Mouse (Mus musculus): ENCODE data around the gene Eps15. TPM values are rescaled to one million over a fixed set of nuclear protein-coding genes. Genes with fewer than 3 reads are reported as not detected.

Eps15 gene
- total RNA-seq, 4 experiments from 2014 or later: 40.2 to 48.6 (median 44.1) TPM

DNA sequence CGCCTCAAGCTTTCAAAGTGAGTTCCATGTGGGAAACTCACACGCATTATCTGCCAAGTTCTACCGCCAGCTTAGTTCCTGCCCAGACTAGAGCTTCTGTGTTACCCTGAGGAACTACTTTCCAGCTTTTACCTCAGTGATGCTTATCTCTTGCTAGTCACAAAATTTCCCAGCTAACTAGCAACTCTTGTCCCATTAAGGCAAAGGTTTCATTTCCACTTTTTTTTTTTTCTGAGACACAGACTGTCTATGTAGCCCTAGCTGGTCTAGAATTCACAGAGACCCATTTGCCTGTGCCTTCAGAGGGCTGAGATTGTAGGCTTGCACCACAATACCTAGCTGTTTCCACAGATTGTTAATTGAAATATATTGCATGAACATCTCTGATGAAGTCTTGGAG is 12.6 kb upstream of the Eps15 start:
- no peak for DNase-seq (ENCODE audit: low spot score)

GRCm38 (mm10) chr4:109268903-109269302 is 11.2 kb upstream of the Eps15 start:
- DNase-seq (ENCODE audit: low spot score): no peak

GRCm38 (mm10) chr4:109271803-109272202 is 8.3 kb upstream of the Eps15 start:
- no peak for DNase-seq (ENCODE audit: low spot score)

GRCm38 (mm10) chr4:109273586-109274240 is 6.4 kb upstream of the Eps15 start:
- no peak for DNase-seq (ENCODE audit: low spot score)

GRCm38 (mm10) chr4:109280459-109281160 is 542 bp downstream of the Eps15 start:
- peak; percentile 28 for DNase-seq (ENCODE audit: low spot score)

GRCm38 (mm10) chr4:109281161-109281560 is 1.1 kb downstream of the Eps15 start:
- no peak for DNase-seq (ENCODE audit: low spot score)

DNA sequence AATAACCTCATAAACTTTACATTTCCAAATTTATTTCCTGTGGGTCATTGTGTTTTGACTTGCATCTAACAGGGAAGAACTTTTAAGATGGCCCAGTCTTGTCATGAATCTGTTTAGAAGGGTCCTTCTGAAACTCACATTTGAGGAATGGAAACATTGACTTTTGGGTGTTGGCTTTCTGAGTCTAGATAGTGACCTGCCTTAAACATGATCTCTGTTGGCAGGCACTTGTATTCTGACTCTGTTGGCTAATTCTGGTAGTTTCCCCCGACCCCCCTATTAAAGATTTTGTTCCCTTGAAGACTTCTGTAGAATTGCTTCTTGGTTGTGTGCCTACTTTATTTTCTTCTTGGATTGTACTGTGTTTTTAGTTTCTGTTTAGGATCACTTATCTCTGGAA is 1.9 kb downstream of the Eps15 start:
- no peak for DNase-seq (ENCODE audit: low spot score)

DNA sequence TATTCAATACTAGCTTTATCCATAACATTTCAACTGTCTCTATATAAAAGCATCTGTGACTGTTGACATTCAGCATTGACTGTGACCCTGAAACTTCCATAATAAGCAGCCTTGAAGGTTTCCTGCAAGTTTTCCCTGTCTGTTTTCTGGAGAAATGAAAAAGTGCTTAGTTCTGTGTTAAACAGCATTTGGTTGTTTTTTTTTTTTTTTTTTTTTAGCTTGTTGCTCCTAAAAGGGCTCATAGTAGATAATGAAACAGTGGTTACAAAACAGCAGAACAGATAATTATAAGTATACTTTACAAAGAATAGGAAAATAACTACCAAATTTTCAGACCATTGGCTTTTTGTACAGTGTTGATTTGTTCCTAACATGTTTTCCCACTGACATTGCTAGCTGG is 14.6 kb downstream of the Eps15 start:
- DNase-seq (ENCODE audit: low spot score): no peak

DNA sequence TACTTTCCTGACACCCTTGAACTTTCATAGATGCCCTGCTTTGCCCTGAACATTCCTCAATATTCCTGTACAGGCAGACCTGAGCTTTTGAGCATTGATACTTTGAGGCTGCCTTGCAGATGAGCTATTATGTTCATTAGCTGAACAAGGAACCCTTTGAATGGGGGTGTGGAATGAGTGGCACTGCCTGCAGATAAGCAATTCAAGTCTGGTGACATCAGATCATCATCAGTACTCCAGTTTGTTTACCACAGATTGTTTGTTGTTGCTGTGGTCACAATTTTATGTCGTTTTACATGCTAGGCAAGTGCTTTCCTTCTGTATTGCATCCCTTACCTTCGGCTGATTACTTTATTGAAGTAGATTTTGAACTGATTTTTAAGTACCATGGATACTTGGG is 16.4 kb downstream of the Eps15 start:
- DNase-seq (ENCODE audit: low spot score): no peak

DNA sequence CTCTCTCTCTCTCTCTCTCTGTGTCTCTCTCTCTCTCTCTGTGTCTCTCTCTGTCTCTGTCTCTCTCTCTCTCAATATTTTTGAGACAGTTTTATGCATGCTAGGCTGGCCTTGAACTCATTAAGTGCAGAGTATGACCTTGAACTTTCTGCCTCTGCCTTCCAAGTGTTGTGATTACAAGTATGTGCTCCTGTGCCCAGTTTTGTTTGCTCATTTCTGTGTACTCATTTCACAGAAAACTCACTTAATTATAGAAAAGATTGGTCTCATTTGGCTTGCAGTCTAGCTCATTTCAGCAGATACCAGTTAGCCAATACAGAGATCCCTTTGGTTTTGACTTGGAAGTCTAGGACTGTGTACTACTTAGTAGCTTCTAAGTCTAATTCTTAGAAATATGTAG is 19.1 kb downstream of the Eps15 start:
- no peak for DNase-seq (ENCODE audit: low spot score)

GRCm38 (mm10) chr4:109316941-109317894 is 37.1 kb downstream of the Eps15 start:
- no peak for DNase-seq (ENCODE audit: low spot score)

GRCm38 (mm10) chr4:109336796-109337195 is 56.7 kb downstream of the Eps15 start:
- DNase-seq (ENCODE audit: low spot score): peak; percentile 42

DNA sequence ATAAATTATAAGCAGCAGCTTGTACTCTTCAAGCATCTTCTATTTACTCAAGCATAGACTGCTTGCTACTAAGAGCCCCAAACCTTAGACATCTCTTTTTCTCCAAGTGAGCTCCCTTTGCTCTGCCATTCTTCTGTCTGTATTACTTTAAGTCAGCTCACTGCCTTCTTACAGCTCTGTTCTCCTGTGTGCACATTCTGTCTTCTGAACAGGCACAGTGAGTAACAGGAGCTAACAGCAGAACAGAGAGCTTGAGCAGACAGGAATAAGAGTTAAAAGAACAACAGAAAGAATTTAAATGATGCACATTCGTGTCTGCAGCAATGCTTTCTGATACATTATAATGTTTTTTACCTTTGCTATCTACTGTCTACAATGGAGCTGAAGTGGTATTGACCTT is 61.2 kb downstream of the Eps15 start:
- no peak for DNase-seq (ENCODE audit: low spot score)

- DNase-seq (ENCODE audit: low spot score): no peak
Measured at GRCm38 (mm10) chr4:109342783-109343485, 62.9 kb downstream of the Eps15 start.

DNA sequence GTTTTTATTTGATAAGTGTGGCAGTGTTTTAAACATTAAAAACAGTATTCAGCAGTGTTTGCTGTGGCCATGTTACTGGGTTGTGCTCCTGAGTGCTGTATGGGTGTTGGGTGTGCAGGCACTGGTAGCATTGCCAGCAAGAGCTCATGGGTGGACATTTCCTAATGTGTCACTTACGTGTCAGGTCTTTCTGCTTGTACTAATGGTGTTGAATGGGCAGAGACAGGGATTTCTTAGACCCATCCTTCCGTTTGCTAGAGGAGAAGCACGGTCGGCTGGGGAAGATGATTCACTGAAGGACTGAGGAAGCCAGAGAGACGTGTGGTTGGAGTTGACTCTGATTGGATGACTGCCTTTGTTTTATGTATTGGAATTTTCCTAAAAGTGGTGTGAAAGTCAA is 63.8 kb downstream of the Eps15 start:
- DNase-seq (ENCODE audit: low spot score): no peak

- DNase-seq (ENCODE audit: low spot score): no peak
Measured at GRCm38 (mm10) chr4:109378107-109378506, 98.0 kb downstream of the Eps15 start.

- DNase-seq (ENCODE audit: low spot score): no peak
Measured at GRCm38 (mm10) chr4:109382457-109382856, 102.4 kb downstream of the Eps15 start.

GRCm38 (mm10) chr4:109385599-109385998 is 105.5 kb downstream of the Eps15 start:
- DNase-seq (ENCODE audit: low spot score): no peak

DNA sequence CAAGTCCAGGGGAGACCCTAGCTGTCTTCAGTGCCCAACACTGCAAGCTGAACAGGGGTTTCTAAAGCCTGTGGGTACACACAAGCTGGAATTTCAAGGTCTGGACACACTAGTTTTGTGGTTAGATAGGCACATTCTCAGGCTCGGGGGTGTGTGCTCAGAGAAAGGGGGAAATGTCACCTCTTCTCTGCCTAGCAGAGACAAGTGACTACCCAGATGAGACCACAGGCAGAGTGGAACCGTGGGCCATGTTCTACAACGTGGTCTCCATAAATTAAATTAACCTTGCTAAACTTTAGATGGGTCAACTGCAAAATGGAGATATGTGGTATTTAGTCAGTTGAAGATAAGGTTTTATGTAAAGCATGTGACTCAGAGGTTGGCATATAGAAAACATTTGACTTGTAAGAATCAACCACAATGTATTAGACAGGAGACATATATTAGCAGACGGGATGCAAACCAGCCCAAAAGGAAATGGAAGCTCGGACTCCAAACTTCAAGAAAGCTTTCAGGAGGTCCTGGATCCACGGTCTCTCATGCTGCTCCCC is 113.2 kb downstream of the Eps15 start:
- no peak for DNase-seq (ENCODE audit: low spot score)

- DNase-seq (ENCODE audit: low spot score): no peak
Measured at GRCm38 (mm10) chr4:109393902-109394301, 113.8 kb downstream of the Eps15 start.

DNA sequence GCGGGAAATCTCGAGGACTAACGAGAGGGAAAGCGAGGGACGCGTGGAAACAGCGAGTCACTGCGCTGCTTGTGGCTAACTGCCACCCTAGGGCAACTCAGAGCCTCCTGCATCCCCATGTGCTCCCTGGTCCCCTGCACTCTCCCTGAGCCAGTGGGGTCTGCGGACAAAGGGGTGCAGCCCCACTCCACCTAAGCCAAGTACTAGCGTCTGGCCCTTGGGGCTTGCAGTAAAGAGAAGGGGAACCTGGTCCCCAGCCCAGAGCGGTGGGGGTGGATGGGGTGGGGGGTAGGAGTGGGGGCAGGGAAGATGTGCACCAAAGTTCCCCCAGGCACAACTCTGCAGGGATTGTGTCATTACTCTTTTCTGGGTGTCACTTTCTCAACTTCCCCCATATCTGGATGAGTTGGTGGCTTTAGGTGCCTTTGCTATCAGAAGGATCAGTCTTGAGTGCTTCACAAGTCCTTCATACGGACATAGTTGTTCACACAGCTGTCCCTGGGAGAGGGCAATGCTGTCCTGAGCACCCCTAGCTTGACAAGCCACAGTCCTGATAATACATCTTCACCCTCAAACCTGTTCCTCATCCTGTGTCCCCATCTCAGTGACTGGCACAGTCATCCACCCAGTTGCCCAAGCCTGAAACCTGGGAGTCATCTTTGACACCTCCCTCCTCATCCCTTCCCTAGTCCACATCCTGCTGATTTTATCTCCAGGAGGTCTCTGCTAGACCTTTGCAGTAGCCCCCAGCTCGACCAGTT is 114.4 kb downstream of the Eps15 start:
- DNase-seq (ENCODE audit: low spot score): no peak
